Mouse (Mus musculus) hindbrain, embryonic 16.5 days (tissue): ENCODE results near the gene Rnf38. TPM values are rescaled to one million over a fixed set of nuclear protein-coding genes. Genes with fewer than 3 reads are reported as not detected.
A peak's percentile ranks its signal among the peaks of the same experiment; 100 is the strongest.

ENCODE experiments used
- ATAC-seq: fragments of 200-750 bp; cut with Nextera tagmentation; 2 replicates; pipeline ENCODE4 v1.8.0; 2017; ENCODE audit warnings: moderate TSS enrichment, moderate library complexity
- H3K27ac ChIP-seq: fragments of 300-500 bp; sonication (generic); 2 replicates; pipeline ENCODE4 v1.5.1; 2014; ENCODE audit warnings: low read depth, mild to moderate bottlenecking, control low read depth, low read length, moderate library complexity
- H3K27me3 ChIP-seq: fragments of 300-500 bp; sonication (generic); replicated peaks from 2 replicates; pipeline ENCODE4 v1.6.1; 2014; ENCODE audit warnings: low read length; ENCODE audit not compliant: control insufficient read depth, insufficient read depth
- H3K36me3 ChIP-seq: fragments of 300-500 bp; sonication (generic); 2 replicates; pipeline ENCODE4 v1.6.1; 2014; ENCODE audit warnings: mild to moderate bottlenecking, low read length, moderate library complexity, mixed read lengths; ENCODE audit not compliant: control insufficient read depth, insufficient read depth
- H3K4me1 ChIP-seq: fragments of 300-500 bp; sonication (generic); 2 replicates; pipeline ENCODE4 v1.6.1; 2014; ENCODE audit warnings: low read depth, low read length; ENCODE audit not compliant: control insufficient read depth, insufficient read depth
- H3K4me2 ChIP-seq: fragments of 300-500 bp; sonication (generic); 2 replicates; pipeline ENCODE4 v1.6.1; 2014; ENCODE audit warnings: mild to moderate bottlenecking, low read length, control low read depth, moderate library complexity
- H3K4me3 ChIP-seq: fragments of 300-500 bp; sonication (generic); 2 replicates; pipeline ENCODE4 v1.5.1; 2014; ENCODE audit warnings: mild to moderate bottlenecking, low read length, control low read depth, moderate library complexity
- H3K9ac ChIP-seq: fragments of 300-500 bp; sonication (generic); 2 replicates; pipeline ENCODE4 v1.6.1; 2014; ENCODE audit warnings: low read depth, mild to moderate bottlenecking, control low read depth, low read length, moderate library complexity
- H3K9me3 ChIP-seq: fragments of 300-500 bp; sonication (generic); 2 replicates; pipeline ENCODE4 v1.6.1; 2014; ENCODE audit warnings: mild to moderate bottlenecking, low read length, moderate library complexity; ENCODE audit not compliant: control insufficient read depth
- WGBS: fragments of 180-500 bp; shearing (Covaris S2); extraction: QIAGEN DNeasy Blood & Tissue Kit; methylation state at CpG from one replicate; pipeline ENCODE4 v1.1.7; 2014; 5-methylcytosine and 5-hydroxymethylcytosine counted together
- polyA plus RNA-seq: library from polyadenylated mRNA; unstranded; fragments of >200 nt; fragmentation: Nextera tagmentation; extraction: Ambion mirVana; gene quantifications from 2 replicates; pipeline ENCODE4 v1.2.1, GENCODE M21; 2015

The Rnf38 gene
- polyA plus RNA-seq, 1 experiment from 2014 or later, result 20.9 TPM

GRCm38 (mm10) chr4:44112741-44113140 lies 120.8 kb downstream of the Rnf38 start:
- Histone ChIP-seq H3K4me3 (no peak overlapping the region), H3K4me1 (peaks cover 5% of the 10 kb centered on the region), H3K9me3 (no peaks in the 10 kb centered on the region), H3K4me2 (no peak overlapping the region), H3K9ac (no peak overlapping the region), H3K27me3 (no peaks in the 10 kb centered on the region), H3K36me3 (no peaks in the 10 kb centered on the region), H3K27ac (no peak overlapping the region)
- ATAC-seq, result no peak
- WGBS, result 30% methylated on average over 4 of the region's 4 CpGs

DNA sequence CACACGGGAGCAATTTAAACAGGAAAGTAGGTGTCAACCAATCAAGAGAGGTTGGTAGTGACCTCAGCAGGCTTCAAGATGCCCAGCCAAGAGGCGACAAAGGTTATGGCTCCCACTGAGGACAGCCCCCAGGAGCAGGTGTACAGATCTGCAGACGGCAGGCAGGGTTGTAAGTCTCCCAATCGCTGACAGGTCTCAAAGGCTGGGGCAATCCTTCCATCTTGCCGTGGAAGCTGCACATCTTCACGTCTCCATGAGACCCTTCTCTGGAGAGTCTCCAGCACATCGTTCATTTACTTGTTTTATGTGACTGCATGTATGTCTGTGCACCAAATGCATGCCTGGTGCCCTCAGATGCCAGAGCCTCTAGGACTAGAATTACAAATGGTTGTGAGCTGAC lies 122.8 kb downstream of the Rnf38 start:
- WGBS, result 82% methylated on average over 7 of the region's 7 CpGs
- Histone ChIP-seq H3K27ac (no peak overlapping the region), H3K4me1 (peaks cover 7% of the 10 kb centered on the region), H3K4me2 (no peak overlapping the region), H3K9me3 (no peaks in the 10 kb centered on the region), H3K4me3 (no peak overlapping the region), H3K9ac (no peak overlapping the region), H3K36me3 (no peaks in the 10 kb centered on the region), H3K27me3 (no peaks in the 10 kb centered on the region)
- ATAC-seq, result no peak

- H3K9me3 ChIP-seq, result no peaks in the 10 kb centered on the region
- H3K9ac ChIP-seq, result no peak overlapping the region
- H3K4me1 ChIP-seq, result peaks cover 3% of the 10 kb centered on the region; the same call in 1 of the 2 replicates
- no peak overlapping the region for H3K4me3 ChIP-seq
- no peaks in the 10 kb centered on the region for H3K36me3 ChIP-seq
- H3K4me2 ChIP-seq, result no peak overlapping the region
- WGBS, result 91% methylated on average over 6 of the region's 6 CpGs
- H3K27me3 ChIP-seq, result no peaks in the 10 kb centered on the region
- H3K27ac ChIP-seq, result no peak overlapping the region
- no peak for ATAC-seq
These were observed 125.3 kb downstream of the Rnf38 start for GRCm38 (mm10) chr4:44108297-44108696.

DNA sequence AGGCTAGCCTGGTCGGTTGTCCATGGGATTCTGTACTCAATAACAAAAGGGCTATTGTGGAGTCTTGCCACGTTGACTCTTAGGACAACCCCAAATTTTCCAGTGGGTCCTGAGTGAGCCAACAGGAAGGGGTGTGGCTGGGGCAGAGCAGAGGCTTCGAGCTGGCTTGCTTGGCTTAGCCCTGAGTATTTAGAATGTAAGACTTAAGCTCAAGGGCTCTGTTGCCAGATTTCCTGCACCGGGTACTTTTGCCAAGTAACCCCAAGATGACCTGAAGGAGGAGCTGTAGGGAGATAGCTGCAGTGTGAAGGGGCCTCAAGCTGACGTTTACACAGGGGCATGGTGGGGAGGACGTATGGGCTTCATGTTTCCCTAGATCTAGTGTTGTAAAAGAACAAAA lies 126.2 kb downstream of the Rnf38 start:
- Histone ChIP-seq H3K36me3 (no peaks in the 10 kb centered on the region), H3K9ac (no peak overlapping the region), H3K4me3 (no peak overlapping the region), H3K4me1 (peaks cover 4% of the 10 kb centered on the region), H3K27ac (no peak overlapping the region), H3K9me3 (no peaks in the 10 kb centered on the region), H3K4me2 (peak overlapping the region; percentile 56), H3K27me3 (no peaks in the 10 kb centered on the region)
- no peak for ATAC-seq
- 50% methylated on average over 6 of the region's 6 CpGs for WGBS

DNA sequence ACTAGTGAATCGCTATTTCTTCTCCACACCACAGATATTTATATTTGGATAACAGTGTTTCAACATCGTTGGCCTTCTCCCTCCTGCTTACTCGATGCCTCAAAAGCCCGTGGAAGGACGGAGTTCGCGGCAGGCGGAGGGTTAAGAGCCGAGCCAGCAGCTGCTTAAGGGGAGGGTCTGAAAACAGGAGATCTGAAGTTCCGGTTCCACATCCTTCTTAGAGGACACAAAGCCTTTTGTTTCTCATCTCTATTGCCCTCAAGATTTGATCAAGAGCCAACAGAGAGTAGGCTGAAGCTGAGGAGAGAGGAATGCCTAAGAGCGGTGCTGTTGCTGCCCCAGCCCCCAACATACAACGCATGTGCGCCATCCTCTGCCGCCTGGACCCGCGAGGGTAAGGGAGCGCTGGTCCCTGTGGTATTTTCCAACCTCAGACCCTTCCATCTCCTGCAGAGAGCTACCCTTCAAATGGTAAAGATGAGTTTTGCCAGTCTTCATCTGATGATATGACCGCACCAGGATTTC lies 127.2 kb downstream of the Rnf38 start:
- ATAC-seq, result 0 out of 2 replicates have a peak, but pooled peaks have one; percentile 60
- Histone ChIP-seq H3K9me3 (no peaks in the 10 kb centered on the region), H3K9ac (peak overlapping the region; percentile 51), H3K36me3 (no peaks in the 10 kb centered on the region), H3K27me3 (no peaks in the 10 kb centered on the region), H3K4me1 (peaks cover 4% of the 10 kb centered on the region), H3K27ac (peak overlapping the region; percentile 29; the same call in 1 of the 2 replicates), H3K4me3 (peak overlapping the region; percentile 33), H3K4me2 (peak overlapping the region; percentile 56)
- 16% methylated on average over 18 of the region's 18 CpGs for WGBS

DNA sequence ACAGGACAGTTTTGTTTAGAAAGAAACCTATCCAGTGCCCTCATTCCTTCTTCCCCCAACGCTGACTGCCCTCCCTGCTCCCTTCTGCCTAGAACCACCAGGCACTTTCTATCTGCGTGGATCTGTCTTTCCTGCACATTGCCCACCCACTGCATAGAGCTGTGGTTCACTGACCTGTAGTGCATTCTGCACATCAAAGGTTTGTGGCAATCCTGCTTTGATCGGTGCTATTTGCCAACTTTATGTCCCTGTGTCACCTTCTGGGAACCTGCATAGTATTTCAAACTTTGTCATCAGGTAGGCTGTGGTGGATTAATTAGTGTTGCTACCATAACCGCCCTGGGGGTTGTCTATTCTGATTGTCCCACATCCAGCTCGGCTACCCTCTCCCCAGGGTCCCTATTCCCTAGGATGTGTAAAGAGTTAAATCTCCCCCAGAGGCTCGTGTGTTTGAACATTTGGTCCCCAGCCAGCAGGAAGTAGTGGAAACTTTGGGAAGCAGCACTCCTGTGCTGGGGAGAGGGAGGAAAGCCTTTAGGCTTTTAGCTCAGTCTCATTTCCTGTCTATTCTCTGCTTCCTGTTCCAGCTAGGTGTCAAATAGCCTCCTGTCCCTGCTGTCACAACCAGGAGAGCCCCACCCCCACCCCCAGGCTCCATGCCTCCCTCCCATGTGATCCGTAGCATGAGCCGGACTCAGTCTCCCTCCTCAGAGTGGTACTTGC lies 129.2 kb downstream of the Rnf38 start:
- Histone ChIP-seq H3K27ac (no peak overlapping the region), H3K4me3 (no peak overlapping the region), H3K36me3 (no peaks in the 10 kb centered on the region), H3K27me3 (no peaks in the 10 kb centered on the region), H3K4me1 (peaks cover 4% of the 10 kb centered on the region), H3K9ac (no peak overlapping the region), H3K4me2 (no peak overlapping the region), H3K9me3 (no peaks in the 10 kb centered on the region)
- no peak for ATAC-seq
- 52% methylated on average over 8 of the region's 8 CpGs for WGBS

DNA sequence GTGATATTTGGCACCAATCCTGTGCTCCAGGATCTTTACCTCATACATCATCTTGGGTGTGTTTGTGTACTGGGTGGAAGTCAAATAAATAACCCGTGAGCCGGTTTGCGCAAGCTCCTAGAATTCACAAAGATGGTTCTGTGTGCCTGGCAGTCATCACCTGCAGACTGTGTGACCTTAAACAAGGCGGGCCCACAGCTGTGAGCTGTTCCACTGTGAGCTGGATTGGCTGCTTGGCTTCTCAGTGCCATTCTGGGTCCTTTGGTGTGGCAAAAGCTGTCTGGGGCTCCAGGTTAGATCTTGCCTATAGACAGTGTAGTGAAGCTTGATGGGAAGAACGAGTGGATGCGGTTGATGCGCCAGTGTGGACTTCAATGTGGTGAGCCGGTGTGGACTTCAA lies 130.0 kb downstream of the Rnf38 start:
- H3K9ac ChIP-seq, result no peak overlapping the region
- WGBS, result 86% methylated on average over 8 of the region's 8 CpGs
- no peak overlapping the region for H3K4me3 ChIP-seq
- peaks cover 4% of the 10 kb centered on the region for H3K4me1 ChIP-seq
- no peak overlapping the region for H3K4me2 ChIP-seq
- no peaks in the 10 kb centered on the region for H3K9me3 ChIP-seq
- no peak for ATAC-seq
- H3K36me3 ChIP-seq, result no peaks in the 10 kb centered on the region
- H3K27me3 ChIP-seq, result no peaks in the 10 kb centered on the region
- no peak overlapping the region for H3K27ac ChIP-seq

DNA sequence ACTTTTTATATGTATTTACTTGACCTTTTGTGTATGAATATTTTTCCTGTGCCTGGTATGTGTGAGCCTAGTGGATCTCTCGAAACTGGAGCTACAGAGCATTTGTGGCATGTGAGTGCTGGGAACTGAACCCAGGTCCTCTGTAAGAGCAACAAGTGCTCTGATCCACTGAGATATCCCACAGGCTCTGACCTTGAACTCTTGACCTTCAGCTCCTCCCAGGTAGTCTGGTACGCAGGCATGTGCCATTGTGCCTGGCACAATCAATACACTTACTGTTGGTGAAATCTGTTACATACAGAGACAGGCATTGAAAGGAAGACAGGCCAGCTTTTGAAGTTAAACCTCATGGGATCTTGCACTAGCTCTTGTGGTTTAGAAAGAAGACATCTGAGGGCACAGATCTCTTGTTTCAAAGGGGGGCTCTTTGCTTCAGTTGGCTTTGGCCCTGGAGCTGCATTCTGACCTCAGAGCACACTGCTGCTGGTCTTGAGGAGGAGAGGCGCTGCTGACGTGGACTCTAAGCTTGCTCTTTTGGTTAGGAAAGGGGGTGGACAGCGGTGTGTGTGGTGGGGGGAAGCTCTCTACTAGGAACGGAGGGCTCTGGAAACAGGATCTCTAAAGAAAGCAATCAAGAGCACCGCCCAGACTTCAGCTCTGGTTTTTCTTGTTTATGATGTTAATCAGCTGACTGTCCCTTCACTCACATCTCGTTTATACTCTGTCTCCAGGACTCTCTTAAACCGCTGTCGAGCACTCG lies 135.8 kb downstream of the Rnf38 start:
- Histone ChIP-seq H3K27ac (no peak overlapping the region), H3K4me1 (no peaks in the 10 kb centered on the region), H3K36me3 (no peaks in the 10 kb centered on the region), H3K9me3 (no peaks in the 10 kb centered on the region), H3K9ac (no peak overlapping the region), H3K27me3 (no peaks in the 10 kb centered on the region), H3K4me3 (no peak overlapping the region), H3K4me2 (no peak overlapping the region)
- 57% methylated on average over 11 of the region's 11 CpGs for WGBS
- ATAC-seq, result no peak

DNA sequence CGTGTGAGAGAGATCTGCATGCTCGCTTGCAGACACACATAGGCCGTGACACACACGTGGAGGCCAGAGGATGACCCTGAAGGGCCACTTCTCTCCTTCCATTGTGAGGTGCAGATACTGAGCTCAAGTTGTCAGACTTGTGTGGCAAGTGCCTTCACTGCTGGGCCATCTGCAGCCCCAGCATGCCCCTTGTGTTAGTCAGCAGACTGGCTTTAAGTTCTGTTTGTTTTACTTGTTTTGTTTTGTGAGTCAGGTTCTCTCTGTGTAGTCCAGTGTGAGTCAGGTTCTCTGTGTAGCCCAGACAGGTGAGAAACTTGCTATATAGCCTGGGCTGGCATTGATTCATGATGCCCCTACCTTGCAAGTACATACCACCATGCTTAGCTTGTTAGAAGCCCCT lies 139.1 kb downstream of the Rnf38 start:
- Histone ChIP-seq H3K4me3 (no peak overlapping the region), H3K9ac (no peak overlapping the region), H3K27ac (no peak overlapping the region), H3K36me3 (no peaks in the 10 kb centered on the region), H3K27me3 (no peaks in the 10 kb centered on the region), H3K4me2 (no peak overlapping the region), H3K4me1 (no peaks in the 10 kb centered on the region), H3K9me3 (no peaks in the 10 kb centered on the region)
- no peak for ATAC-seq
- WGBS, result 81% methylated on average over 4 of the region's 4 CpGs
